Mouse (Mus musculus) stomach, embryonic 16.5 days (tissue): Measurements from ENCODE around the gene Dnajc30. TPM values are rescaled to one million over a fixed set of nuclear protein-coding genes. Genes with fewer than 3 reads are reported as not detected.

Experiments used
- ATAC-seq: fragments of 200-750 bp; cut with Nextera tagmentation; 2 replicates; pipeline ENCODE4 v1.8.0; 2017; ENCODE audit warnings: moderate number of reproducible peaks, moderate TSS enrichment; ENCODE audit not compliant: insufficient read depth, low FRiP score
- H3K27ac ChIP-seq: fragments of 300-500 bp; sonication (generic); 2 replicates; pipeline ENCODE4 v1.5.1; 2014; ENCODE audit warnings: low read length
- H3K27me3 ChIP-seq: fragments of 300-500 bp; sonication (generic); 2 replicates; pipeline ENCODE4 v1.6.1; 2014; ENCODE audit warnings: low read length, control low read depth, mixed read lengths; ENCODE audit not compliant: control insufficient read depth, insufficient read depth
- H3K36me3 ChIP-seq: fragments of 300-500 bp; sonication (generic); 2 replicates; pipeline ENCODE4 v1.6.1; 2014; ENCODE audit warnings: low read length; ENCODE audit not compliant: control insufficient read depth, insufficient read depth
- H3K4me1 ChIP-seq: fragments of 300-500 bp; sonication (generic); 2 replicates; pipeline ENCODE4 v1.6.1; 2014; ENCODE audit warnings: low read length, control low read depth, mixed read lengths; ENCODE audit not compliant: control insufficient read depth, insufficient read depth
- H3K4me2 ChIP-seq: fragments of 300-500 bp; sonication (generic); 2 replicates; pipeline ENCODE4 v1.6.1; 2014; ENCODE audit warnings: low read depth, low read length, mixed read lengths
- H3K4me3 ChIP-seq: fragments of 300-500 bp; sonication (generic); replicated peaks from 2 replicates; pipeline ENCODE4 v1.5.1; 2014; ENCODE audit warnings: mild to moderate bottlenecking, low read length
- H3K9ac ChIP-seq: fragments of 300-500 bp; sonication (generic); 2 replicates; pipeline ENCODE4 v1.6.1; 2014; ENCODE audit warnings: low read length
- H3K9me3 ChIP-seq: fragments of 300-500 bp; sonication (generic); replicated peaks from 2 replicates; pipeline ENCODE4 v1.6.1; 2016; ENCODE audit warnings: low read length, control low read depth; ENCODE audit not compliant: control insufficient read depth
- WGBS: fragments of 180-500 bp; shearing (Covaris S2); extraction: QIAGEN DNeasy Blood & Tissue Kit; methylation state at CpG from one replicate; pipeline ENCODE4 v1.1.7; 2014; 5-methylcytosine and 5-hydroxymethylcytosine counted together
- polyA plus RNA-seq: library from polyadenylated mRNA; unstranded; fragments of >200 nt; fragmentation: Nextera tagmentation; extraction: Ambion mirVana; gene quantifications from 2 replicates; pipeline ENCODE4 v1.2.1, GENCODE M21; 2015

Dnajc30 gene
- polyA plus RNA-seq, 1 experiment from 2014 or later: 33.3 TPM

- no peak for ATAC-seq
- Histone ChIP-seq H3K36me3 (no peaks in the 10 kb centered on the region), H3K4me2 (no peak overlapping the region), H3K4me3 (no peak overlapping the region), H3K27ac (no peak overlapping the region), H3K4me1 (peaks cover 13% of the 10 kb centered on the region), H3K27me3 (no peaks in the 10 kb centered on the region), H3K9ac (peak overlapping the region; percentile 62), H3K9me3 (no peaks in the 10 kb centered on the region)
- WGBS: 32% methylated on average over 26 of the region's 26 CpGs
These were observed 9.5 kb downstream of the Dnajc30 start for GRCm38 (mm10) chr5:135073349-135074150.

- no peaks in the 10 kb centered on the region for H3K36me3 ChIP-seq
- no peak overlapping the region for H3K4me2 ChIP-seq
- WGBS: 63% methylated on average over 4 of the region's 4 CpGs
- H3K4me1 ChIP-seq: peaks cover 14% of the 10 kb centered on the region
- ATAC-seq: no peak
- H3K27ac ChIP-seq: no peak overlapping the region
- no peak overlapping the region for H3K9ac ChIP-seq
- H3K4me3 ChIP-seq: no peak overlapping the region
- H3K9me3 ChIP-seq: no peaks in the 10 kb centered on the region
- no peaks in the 10 kb centered on the region for H3K27me3 ChIP-seq
These were observed 11.7 kb downstream of the Dnajc30 start for GRCm38 (mm10) chr5:135075655-135076054.

DNA sequence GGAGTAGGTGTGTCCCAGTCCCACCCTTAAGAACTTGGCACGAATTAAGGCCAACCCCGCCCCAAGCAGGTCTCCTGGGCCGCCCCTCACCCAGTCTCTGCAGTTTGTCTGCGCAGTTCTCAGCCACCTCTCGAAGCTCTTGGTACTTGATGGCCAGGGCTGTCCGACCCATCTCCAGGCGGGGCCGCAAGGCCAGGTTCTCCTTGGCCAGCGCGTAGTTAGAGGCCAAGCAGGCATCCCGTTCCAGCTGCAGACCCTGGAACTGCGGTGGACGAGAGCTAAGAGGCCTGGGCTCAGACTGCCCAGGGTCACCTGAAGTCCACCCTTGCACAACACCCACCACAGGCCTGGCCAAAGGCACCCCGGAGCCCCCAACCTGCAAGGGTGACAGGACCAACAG, 12.4 kb downstream of the Dnajc30 start:
- H3K4me3 ChIP-seq: no peak overlapping the region
- no peak for ATAC-seq
- H3K9ac ChIP-seq: no peak overlapping the region
- no peak overlapping the region for H3K27ac ChIP-seq
- no peak overlapping the region for H3K4me2 ChIP-seq
- H3K36me3 ChIP-seq: no peaks in the 10 kb centered on the region
- WGBS: 84% methylated on average over 14 of the region's 14 CpGs
- no peaks in the 10 kb centered on the region for H3K27me3 ChIP-seq
- peaks cover 14% of the 10 kb centered on the region for H3K4me1 ChIP-seq
- H3K9me3 ChIP-seq: no peaks in the 10 kb centered on the region

DNA sequence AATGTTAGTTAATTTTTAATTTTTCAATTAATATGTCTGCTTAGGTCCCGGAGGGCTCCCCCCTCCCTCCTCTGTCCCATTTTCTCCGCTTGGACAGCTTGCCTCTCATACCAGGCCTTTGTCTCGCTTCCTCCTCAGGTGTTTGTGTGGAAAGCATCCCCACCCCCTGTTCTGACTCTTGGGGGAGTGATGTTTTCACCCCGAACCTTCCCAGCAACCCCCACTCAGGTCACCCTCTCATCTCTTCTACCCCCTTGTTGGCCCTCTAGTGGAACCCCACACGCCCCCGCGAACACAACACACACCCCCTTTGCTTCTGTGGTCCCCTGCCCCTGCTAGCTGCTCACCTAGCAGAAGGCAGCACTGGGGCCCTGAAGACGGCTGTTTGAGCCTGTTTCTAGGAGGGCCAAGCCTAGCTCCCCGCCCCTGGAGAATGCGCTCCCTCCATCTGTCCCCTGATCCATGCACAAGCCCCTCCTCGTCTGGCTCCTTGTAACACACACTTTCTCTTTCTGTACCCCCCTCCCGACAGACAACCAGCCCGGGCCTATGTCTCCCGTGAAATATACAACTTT, 13.0 kb downstream of the Dnajc30 start:
- WGBS: 20% methylated on average over 14 of the region's 14 CpGs
- H3K27me3 ChIP-seq: no peaks in the 10 kb centered on the region
- no peaks in the 10 kb centered on the region for H3K36me3 ChIP-seq
- no peaks in the 10 kb centered on the region for H3K9me3 ChIP-seq
- peak overlapping the region; percentile 14; the same call in 1 of the 2 replicates for H3K27ac ChIP-seq
- H3K4me1 ChIP-seq: peaks cover 14% of the 10 kb centered on the region
- peak overlapping the region; percentile 77 for H3K4me3 ChIP-seq
- H3K4me2 ChIP-seq: peak overlapping the region; percentile 86
- ATAC-seq: peak; percentile 28; the same call in 1 of the 2 replicates
- peak overlapping the region; percentile 95 for H3K9ac ChIP-seq

DNA sequence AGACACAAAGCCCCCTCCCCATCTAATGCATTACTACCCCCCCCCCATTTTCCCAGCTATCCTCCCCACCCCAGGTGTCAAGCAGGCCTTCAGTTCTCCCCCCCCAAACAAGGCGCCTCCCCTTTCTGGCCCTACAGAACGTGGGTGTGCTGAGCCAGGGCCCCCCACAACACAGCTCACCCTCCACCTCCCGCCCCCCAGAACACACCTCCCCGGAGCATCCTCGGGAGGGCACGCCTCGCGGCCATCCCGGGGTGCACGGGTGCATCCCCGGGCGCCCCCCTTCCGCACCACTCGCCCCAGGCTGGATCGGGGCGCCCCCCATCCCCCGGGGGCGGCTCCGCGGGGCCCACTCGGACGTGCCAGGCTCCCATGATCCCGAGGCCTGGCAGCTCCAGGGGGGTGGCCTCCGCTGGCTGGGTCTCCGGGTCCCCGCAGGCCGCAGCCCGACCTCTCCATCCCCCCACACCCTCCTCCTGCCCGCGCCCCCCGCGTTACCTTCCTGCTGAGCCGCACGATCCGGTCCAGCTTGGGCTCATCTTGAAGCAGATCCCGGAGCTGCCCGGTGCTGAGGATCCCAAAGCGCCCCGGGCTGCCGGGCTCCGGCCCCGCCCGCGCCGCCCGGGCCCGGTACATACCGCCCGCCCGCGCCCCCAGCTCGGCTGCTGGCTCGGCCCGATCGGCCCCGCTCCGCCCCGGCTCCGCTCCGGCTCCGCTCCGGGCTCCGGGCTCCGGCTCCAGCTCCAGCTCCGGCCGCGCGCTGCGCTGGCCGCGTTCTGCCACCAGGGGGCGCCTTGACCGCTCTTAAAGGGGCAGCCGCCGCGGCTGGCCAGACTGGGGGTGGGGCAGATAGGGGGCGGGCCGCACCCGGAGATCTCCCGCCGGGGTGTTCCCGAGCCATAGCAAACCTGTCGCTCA, 13.8 kb downstream of the Dnajc30 start, which contains the start of gene Vps37d:
TSS of gene Vps37d (minus strand) at position 703 of the 918 bp plus-strand sequence.
- Histone ChIP-seq H3K4me1 (peaks cover 14% of the 10 kb centered on the region), H3K9me3 (no peaks in the 10 kb centered on the region), H3K36me3 (no peaks in the 10 kb centered on the region), H3K9ac (peak within 1 kb of the TSS; percentile 95), H3K27ac (peak within 1 kb of the TSS; percentile 73), H3K4me2 (peak within 1 kb of the TSS; percentile 86), H3K4me3 (peak within 1 kb of the TSS; percentile 77), H3K27me3 (no peaks in the 10 kb centered on the region)
- peak; percentile 86 for ATAC-seq
- WGBS: under 1% methylated on average over 73 of the region's 83 CpGs

DNA sequence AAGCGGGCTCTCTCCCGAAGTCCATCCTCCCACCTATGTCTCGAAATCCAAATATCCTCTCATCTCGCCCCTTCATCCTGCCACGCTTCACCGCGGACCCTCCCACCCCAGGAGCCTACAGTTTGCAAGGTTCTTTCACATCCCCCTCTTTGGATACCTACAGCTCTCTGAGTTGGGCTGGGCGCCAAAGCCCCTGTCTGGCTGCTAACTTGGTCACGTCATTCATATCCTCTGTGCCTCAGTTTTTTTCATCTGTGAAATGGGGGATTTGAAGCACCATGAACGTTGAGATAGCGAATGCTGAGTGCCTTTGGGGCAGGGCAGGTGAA, 14.4 kb downstream of the Dnajc30 start:
- no peak overlapping the region for H3K27ac ChIP-seq
- peak; percentile 26; the same call in 1 of the 2 replicates for ATAC-seq
- H3K27me3 ChIP-seq: no peaks in the 10 kb centered on the region
- 2% methylated on average over 11 of the region's 11 CpGs for WGBS
- peak overlapping the region; percentile 77 for H3K4me3 ChIP-seq
- H3K9me3 ChIP-seq: no peaks in the 10 kb centered on the region
- H3K36me3 ChIP-seq: no peaks in the 10 kb centered on the region
- peak overlapping the region; percentile 95 for H3K9ac ChIP-seq
- peaks cover 12% of the 10 kb centered on the region for H3K4me1 ChIP-seq
- H3K4me2 ChIP-seq: peak overlapping the region; percentile 86

DNA sequence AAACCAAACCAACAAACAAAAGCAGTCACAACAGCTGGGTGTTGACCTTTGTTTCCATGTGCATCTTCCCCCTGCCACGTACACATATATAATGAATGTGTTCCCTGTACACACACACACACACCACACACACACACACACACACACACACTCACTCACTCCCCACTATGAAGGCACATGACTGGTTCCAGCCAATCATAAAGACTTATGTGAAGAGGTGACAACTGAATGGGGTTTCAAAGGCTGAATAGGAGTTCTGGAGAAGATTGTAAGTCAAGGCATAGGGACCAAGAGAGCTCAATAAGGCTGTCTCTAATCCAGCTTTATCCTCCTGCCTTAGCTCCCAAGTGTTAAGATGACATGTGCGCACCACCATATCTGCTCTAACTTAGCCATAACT, 15.6 kb downstream of the Dnajc30 start:
- H3K27ac ChIP-seq: no peak overlapping the region
- WGBS: 92% methylated on average over 2 of the region's 2 CpGs
- H3K4me1 ChIP-seq: peaks cover 8% of the 10 kb centered on the region
- H3K9ac ChIP-seq: no peak overlapping the region
- H3K4me2 ChIP-seq: no peak overlapping the region
- no peaks in the 10 kb centered on the region for H3K27me3 ChIP-seq
- ATAC-seq: no peak
- no peak overlapping the region for H3K4me3 ChIP-seq
- no peaks in the 10 kb centered on the region for H3K9me3 ChIP-seq
- H3K36me3 ChIP-seq: no peaks in the 10 kb centered on the region

DNA sequence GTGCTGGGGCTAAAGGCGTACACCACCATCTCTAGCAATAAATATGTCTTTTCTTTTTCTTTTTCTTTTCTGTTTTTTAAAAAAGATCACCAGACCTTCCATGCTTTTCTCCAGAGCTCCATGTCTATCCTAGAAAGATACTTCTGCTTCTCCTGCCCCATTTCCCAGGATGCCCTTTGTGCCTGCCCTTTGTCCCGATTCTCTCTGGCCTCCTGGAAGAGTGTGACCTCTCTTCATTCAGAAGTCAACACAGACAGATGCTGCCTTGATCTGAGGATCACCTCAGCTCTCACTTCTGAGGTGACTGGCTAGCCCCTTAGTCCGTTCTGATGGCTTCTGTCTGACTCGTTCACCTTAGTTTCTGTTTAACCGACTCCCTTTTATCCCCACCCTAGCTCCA, 16.5 kb downstream of the Dnajc30 start:
- 84% methylated on average over 5 of the region's 5 CpGs for WGBS
- H3K27me3 ChIP-seq: no peaks in the 10 kb centered on the region
- H3K4me1 ChIP-seq: peaks cover 8% of the 10 kb centered on the region

More for the DNA sequence above, 16.5 kb downstream of the Dnajc30 start:
- Histone ChIP-seq H3K9me3 (no peaks in the 10 kb centered on the region), H3K9ac (no peak overlapping the region), H3K36me3 (no peaks in the 10 kb centered on the region), H3K4me2 (no peak overlapping the region), H3K27ac (no peak overlapping the region), H3K4me3 (no peak overlapping the region)
- no peak for ATAC-seq
